Mouse (Mus musculus) MEL (cell line): ENCODE measurements at regions not wholly inside any gene's neighbourhood (a gene's known extent, or its start where the extent isn't known, plus 50 kb on each side); places are given as distances from the start of the nearest gene placed in this dataset.

Source experiments
- DNase-seq: peaks from one replicate; pipeline ENCODE4 v3.0.0; 2011; ENCODE audit warnings: low read depth, low spot score
- H3K27ac ChIP-seq: 2 replicates; pipeline ENCODE4 v1.5.1; 2012; ENCODE audit warnings: low read depth, mild to moderate bottlenecking, control low read depth, low read length, moderate library complexity; ENCODE audit not compliant: control insufficient read depth
- H3K27me3 ChIP-seq, 2 experiments: fragments of 150-350 bp in 1 of 2; sonication (generic) in 1 of 2; 2 replicates each; pipeline ENCODE4 v1.6.1; 2012; ENCODE audit warnings: low read length in 2 of 2, mild to moderate bottlenecking in 2 of 2, improper control_type of control experiment in 1 of 2, moderate library complexity in 1 of 2; ENCODE audit not compliant: insufficient read depth in 2 of 2, control insufficient read depth in 1 of 2
- H3K36me3 ChIP-seq, 2 experiments: 2 replicates each; pipeline ENCODE4 v1.6.1; 2012 to 2014; ENCODE audit warnings: low read length in 2 of 2, improper control_type of control experiment in 1 of 2, inconsistent platforms in 1 of 2, mild to moderate bottlenecking in 1 of 2; ENCODE audit not compliant: insufficient read depth in 2 of 2, control insufficient read depth in 1 of 2
- H3K4me1 ChIP-seq, 2 experiments: fragments of 150-350 bp in 1 of 2; sonication (generic) in 1 of 2; 2 replicates each; pipeline ENCODE4 v1.6.1; 2012; ENCODE audit warnings: low read length in 2 of 2, improper control_type of control experiment in 1 of 2, mild to moderate bottlenecking in 1 of 2; ENCODE audit not compliant: insufficient read depth in 2 of 2, control insufficient read depth in 1 of 2
- H3K4me3 ChIP-seq, 2 experiments: fragments of 150-350 bp in 1 of 2; sonication (generic) in 1 of 2; 2 replicates each; pipeline ENCODE4 v1.5.1; 2012; ENCODE audit warnings: low read depth in 2 of 2, low read length in 2 of 2, mild to moderate bottlenecking in 2 of 2, moderate library complexity in 2 of 2, control low read depth in 1 of 2, improper control_type of control experiment in 1 of 2; ENCODE audit not compliant: control insufficient read depth in 1 of 2, insufficient read depth in 1 of 2
- H3K79me2 ChIP-seq: 2 replicates; pipeline ENCODE4 v1.6.1; 2012; ENCODE audit warnings: mild to moderate bottlenecking, low read length, moderate library complexity; ENCODE audit not compliant: control insufficient read depth, poor library complexity, insufficient read depth
- H3K9ac ChIP-seq: 2 replicates; pipeline ENCODE4 v1.6.1; 2012; ENCODE audit warnings: low read depth, mild to moderate bottlenecking, control low read depth, low read length, moderate library complexity; ENCODE audit not compliant: control insufficient read depth, poor library complexity, severe bottlenecking
- H3K9me3 ChIP-seq: fragments of 150-350 bp; sonication (generic); replicated peaks from 2 replicates; pipeline ENCODE4 v1.6.1; 2012; ENCODE audit warnings: mild to moderate bottlenecking, low read length, improper control_type of control experiment, moderate library complexity; ENCODE audit not compliant: insufficient read depth
- CHD2 ChIP-seq: IDR thresholded peaks from 2 replicates; pipeline ENCODE4 v1.6.1; 2011; ENCODE audit warnings: low read length, improper control_type of control experiment
- CTCF ChIP-seq, 3 experiments: IDR thresholded peaks in 2 of 3; conservative IDR thresholded peaks in 1 of 3; 2 replicates each; pipeline ENCODE4 v1.5.1; 2011 to 2012; ENCODE audit warnings: low read length in 3 of 3, low read depth in 2 of 3, mild to moderate bottlenecking in 2 of 3, improper control_type of control experiment in 1 of 3, inconsistent platforms in 1 of 3, mixed read lengths in 1 of 3, moderate library complexity in 1 of 3; ENCODE audit not compliant: control insufficient read depth in 1 of 3, insufficient read depth in 1 of 3, poor library complexity in 1 of 3, severe bottlenecking in 1 of 3
- EP300 ChIP-seq, 2 experiments: IDR thresholded peaks; 2 replicates each; pipeline ENCODE4 v1.6.1; 2011; ENCODE audit warnings: improper control_type of control experiment in 2 of 2, low read length in 2 of 2, low read depth in 1 of 2, mild to moderate bottlenecking in 1 of 2
- ETS1 ChIP-seq: IDR thresholded peaks from 2 replicates; pipeline ENCODE4 v1.6.1; 2012; ENCODE audit warnings: low read depth, mild to moderate bottlenecking, inconsistent platforms, low read length, improper control_type of control experiment, moderate library complexity
- GATA1 ChIP-seq: IDR thresholded peaks from 2 replicates; pipeline ENCODE4 v1.6.1; 2011; ENCODE audit warnings: low read depth, low read length, improper control_type of control experiment
- HCFC1 ChIP-seq: IDR thresholded peaks from 2 replicates; pipeline ENCODE4 v1.6.1; 2012; ENCODE audit warnings: low read depth, mild to moderate bottlenecking, inconsistent platforms, low read length, improper control_type of control experiment, moderate library complexity
- JUND ChIP-seq: IDR thresholded peaks from 2 replicates; pipeline ENCODE4 v1.6.1; 2011; ENCODE audit warnings: low read depth, mild to moderate bottlenecking, improper control_type of control experiment, low read length
- MAZ ChIP-seq: IDR thresholded peaks from 2 replicates; pipeline ENCODE4 v1.6.1; 2012; ENCODE audit warnings: low read depth, mild to moderate bottlenecking, inconsistent platforms, low read length, improper control_type of control experiment
- MEF2A ChIP-seq: IDR thresholded peaks from 2 replicates; pipeline ENCODE4 v1.6.1; 2014; ENCODE audit warnings: low read depth, mild to moderate bottlenecking, inconsistent platforms, low read length, improper control_type of control experiment; ENCODE audit not compliant: poor library complexity, insufficient replicate concordance, severe bottlenecking; ENCODE audit errors: extremely low read depth
- NRF1 ChIP-seq: IDR thresholded peaks from 2 replicates; pipeline ENCODE4 v1.6.1; 2014; ENCODE audit warnings: low read depth, mild to moderate bottlenecking, inconsistent platforms, low read length, improper control_type of control experiment, moderate library complexity; ENCODE audit not compliant: poor library complexity, insufficient read depth, severe bottlenecking
- RAD21 ChIP-seq: IDR thresholded peaks from 2 replicates; pipeline ENCODE4 v1.6.1; 2011; ENCODE audit warnings: mild to moderate bottlenecking, low read depth, low read length, improper control_type of control experiment
- TAL1 ChIP-seq: IDR thresholded peaks from 2 replicates; pipeline ENCODE4 v1.6.1; 2012; ENCODE audit warnings: mild to moderate bottlenecking, inconsistent platforms, low read length, moderate library complexity, mixed read lengths
- TCF12 ChIP-seq: IDR thresholded peaks from 2 replicates; pipeline ENCODE4 v1.6.1; 2014; ENCODE audit warnings: low read depth, mild to moderate bottlenecking, inconsistent platforms, low read length, improper control_type of control experiment, moderate library complexity
- UBTF ChIP-seq: IDR thresholded peaks from 2 replicates; pipeline ENCODE4 v1.6.1; 2012; ENCODE audit warnings: low read depth, mild to moderate bottlenecking, inconsistent platforms, low read length, improper control_type of control experiment, moderate library complexity, borderline replicate concordance; ENCODE audit not compliant: insufficient read depth
- ZC3H11A ChIP-seq: IDR thresholded peaks from 2 replicates; pipeline ENCODE4 v1.6.1; 2012; ENCODE audit warnings: low read depth, mild to moderate bottlenecking, inconsistent platforms, low read length, improper control_type of control experiment
- ZMIZ1 ChIP-seq: IDR thresholded peaks from 2 replicates; pipeline ENCODE4 v1.6.1; 2012; ENCODE audit warnings: low read depth, mild to moderate bottlenecking, inconsistent platforms, low read length, improper control_type of control experiment, moderate library complexity

DNA sequence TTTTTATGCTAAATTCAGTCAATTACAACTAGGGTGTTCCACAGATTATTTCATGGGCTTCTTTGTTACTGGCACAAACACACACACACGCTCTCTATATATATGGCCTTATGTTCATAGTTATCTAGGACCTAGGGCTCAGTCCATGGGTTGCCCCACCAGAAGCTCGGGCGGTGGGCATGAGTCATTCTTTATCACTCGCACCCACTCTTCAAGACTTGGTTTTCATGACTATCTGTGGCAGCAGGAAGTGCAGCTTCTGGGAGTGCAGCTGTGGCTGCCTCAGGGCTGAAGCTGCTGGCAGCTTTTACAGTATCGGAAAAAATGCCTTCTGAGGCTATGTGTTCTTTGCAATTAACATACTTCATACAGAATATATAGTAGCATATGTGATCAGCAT lies 198.7 kb downstream of the Ipo11 start:
- no peak overlapping the region for H3K4me3 ChIP-seq
- no peak overlapping the region; the same call in 1 of the 2 replicates for H3K9ac ChIP-seq
- no peaks in the 10 kb centered on the region for H3K9me3 ChIP-seq
- peaks cover 0 to 9% of the 10 kb centered on the region in 2 experiments; a peak in 2 of 4 replicates for H3K4me1 ChIP-seq
- DNase-seq = peak; percentile 85
- H3K27ac ChIP-seq = peak overlapping the region; percentile 59
- H3K27me3 ChIP-seq = no peaks in the 10 kb centered on the region
- TF ChIP-seq ETS1 (peak; percentile 72), TAL1 (peak; percentile 84), JUND (peak; percentile 68; the same call in 1 of the 2 replicates), MAZ (no peak), GATA1 (peak; percentile 78), TCF12 (peak; percentile 88), EP300 (IDR thresholded peaks at IDR 0.05; ENCODE audit: low read depth in 1 of 2, low read length in 2 of 2) (peak; percentile 74 to 88), ZMIZ1 (no peak)
- TF ChIP-seq, all 39 proteins: peak for 6
- peaks cover 0 to 9% of the 10 kb centered on the region in 2 experiments; a peak in 2 of 4 replicates for H3K36me3 ChIP-seq
- no peaks in the 10 kb centered on the region for H3K79me2 ChIP-seq

DNA sequence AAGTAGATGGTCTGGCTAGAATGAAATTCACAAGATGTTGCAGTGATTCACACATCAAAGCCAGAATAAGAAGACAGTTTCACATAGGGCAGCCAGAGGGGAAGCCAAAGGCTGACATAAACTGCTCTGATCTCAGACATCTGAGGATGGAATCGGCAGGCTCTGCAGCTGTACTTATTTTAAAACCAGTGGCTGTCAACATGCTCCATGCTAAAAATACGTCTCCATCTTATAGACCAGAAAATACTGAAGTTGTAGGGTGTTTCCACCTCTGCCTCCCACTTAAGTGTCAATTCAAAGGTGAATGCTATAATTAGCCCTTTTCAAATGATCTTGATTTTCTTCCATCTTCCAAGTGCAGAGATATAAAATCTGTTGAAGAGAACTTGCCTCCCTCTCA lies 202.4 kb downstream of the Ipo11 start:
- no peak overlapping the region for H3K27ac ChIP-seq
- no peak for DNase-seq
- no peaks in the 10 kb centered on the region for H3K27me3 ChIP-seq
- H3K4me3 ChIP-seq = no peak overlapping the region
- H3K36me3 ChIP-seq = peaks cover 0 to 9% of the 10 kb centered on the region in 2 experiments; a peak in 2 of 4 replicates
- H3K79me2 ChIP-seq = no peaks in the 10 kb centered on the region
- peaks cover 0 to 9% of the 10 kb centered on the region in 2 experiments; a peak in 2 of 4 replicates for H3K4me1 ChIP-seq
- TF ChIP-seq ETS1 (no peak), TAL1 (no peak), MEF2A (no peak), ZMIZ1 (no peak), RAD21 (no peak), NRF1 (no peak), UBTF (no peak), ZC3H11A (no peak), HCFC1 (no peak), CHD2 (no peak), CTCF (IDR thresholded peaks at IDR 0.05 in 2 of 3, conservative IDR thresholded peaks at IDR 0.05 in 1 of 3; ENCODE audit: control insufficient read depth in 1 of 3, insufficient read depth in 1 of 3, low read depth in 2 of 3, low read length in 3 of 3, poor library complexity in 1 of 3, severe bottlenecking in 1 of 3) (no peak), GATA1 (no peak)
- no peak overlapping the region for H3K9ac ChIP-seq
- H3K9me3 ChIP-seq = no peaks in the 10 kb centered on the region
